Comparison of ENCODE assay signal across 8 mouse cellular contexts in the genomic region with DNA sequence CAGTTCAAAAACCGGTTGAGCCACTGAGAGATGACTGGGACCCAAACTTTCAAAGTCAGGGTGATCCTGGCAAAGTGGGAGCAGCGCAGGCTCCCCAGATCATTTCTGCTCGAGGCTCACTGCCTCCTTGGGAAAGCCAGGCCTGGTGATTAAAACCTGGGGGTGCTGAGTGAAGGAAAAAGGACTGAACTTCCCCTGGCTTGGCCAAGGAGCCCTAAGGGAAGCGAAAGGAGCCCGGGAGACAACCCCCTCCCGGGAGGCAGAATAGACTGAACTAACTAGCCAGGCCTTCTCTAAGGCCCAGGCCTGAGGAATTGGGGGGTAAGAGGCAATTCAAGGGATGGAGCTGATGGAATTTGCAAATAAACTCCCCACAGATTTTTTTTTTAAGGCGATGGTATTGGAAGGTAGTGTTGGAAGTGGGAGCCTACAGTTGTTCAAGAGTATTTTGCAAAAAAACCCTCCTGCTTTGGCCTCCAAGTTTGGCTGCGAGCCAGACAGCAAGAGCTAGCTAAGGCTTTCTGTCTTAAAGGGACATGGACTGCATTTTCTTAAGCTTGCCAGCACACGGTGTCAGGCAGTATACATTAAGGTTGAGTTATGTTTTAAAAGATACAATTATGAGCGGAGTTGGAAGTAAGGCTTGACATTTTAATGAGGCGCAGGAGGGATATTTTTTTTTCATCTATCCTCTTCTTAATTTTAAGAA. TPM values are rescaled to one million over a fixed set of nuclear protein-coding genes. Genes with fewer than 3 reads are reported as not detected.
A peak's percentile ranks its signal among the peaks of the same experiment; 100 is the strongest.
DNase-seq lines count a peak whose midpoint lies in the region; ATAC-seq and TF ChIP-seq lines count a peak whose summit lies in the region.

No protein-coding gene starts in this region.

- peaks cover 16% of the 10 kb centered on the region for H3K36me3 ChIP-seq in limb, embryonic 13.5 days
- H3K36me3 ChIP-seq in intestine, postnatal 0 days (ENCODE audit: control insufficient read depth, insufficient read depth): no peaks in the 10 kb centered on the region

- intact Hi-C loops in gastrocnemius, postnatal 36 days (cut with DNase I): no loop called here

- peaks cover 38% of the 10 kb centered on the region for H3K4me1 ChIP-seq in limb, embryonic 13.5 days
- H3K4me1 ChIP-seq in intestine, postnatal 0 days (replicated peaks; ENCODE audit: control insufficient read depth, insufficient read depth, low read length): no peaks in the 10 kb centered on the region

- peak overlapping the region; percentile 73 for H3K4me3 ChIP-seq in limb, embryonic 13.5 days
- H3K4me3 ChIP-seq in intestine, postnatal 0 days (ENCODE audit: low read depth, low read length): no peak overlapping the region

- H3K27me3 ChIP-seq in limb, embryonic 13.5 days: peaks cover 27% of the 10 kb centered on the region
- H3K27me3 ChIP-seq in intestine, postnatal 0 days (replicated peaks; ENCODE audit: control insufficient read depth, insufficient read depth, low read length): peaks cover 57% of the 10 kb centered on the region

- H3K9ac ChIP-seq in limb, embryonic 13.5 days: peak overlapping the region; percentile 98
- no peak overlapping the region for H3K9ac ChIP-seq in intestine, postnatal 0 days (ENCODE audit: low read depth, low read length)

- ATAC-seq in cerebellum, adult (ENCODE audit: insufficient number of reproducible peaks, low FRiP score, low TSS enrichment): no peak
- no peak for ATAC-seq in limb, embryonic 13.5 days (ENCODE audit: low FRiP score, low read depth)
- ATAC-seq in CD4-positive, CD25-positive, alpha-beta regulatory T cell, adult 4 months: no peak
- no peak for ATAC-seq in intestine, postnatal 0 days

- no peaks in the 10 kb centered on the region for H3K9me3 ChIP-seq in limb, embryonic 13.5 days
- H3K9me3 ChIP-seq in intestine, postnatal 0 days (ENCODE audit: control insufficient read depth): no peaks in the 10 kb centered on the region

- TF ChIP-seq CTCF in intestine, postnatal 0 days (IDR thresholded peaks at IDR 0.05; ENCODE audit: low read depth): no peak

- DNase-seq in cerebellum, adult 11 months: peak; percentile 43
- peak; percentile 77 to 80 for DNase-seq in cerebellum, postnatal 10 days
- peak; percentile 28 to 56 for DNase-seq in gastrocnemius, postnatal 36 days
- no peak for DNase-seq in T-cell, adult 2 months (ENCODE audit: low spot score)

- peak overlapping the region; percentile 99; the same call in 1 of the 2 replicates for H3K27ac ChIP-seq in limb, embryonic 13.5 days
- H3K27ac ChIP-seq in intestine, postnatal 0 days (ENCODE audit: low read depth, low read length): no peak overlapping the region

- H3K4me2 ChIP-seq in limb, embryonic 13.5 days (replicated peaks): peak overlapping the region; percentile 80
- H3K4me2 ChIP-seq in intestine, postnatal 0 days (replicated peaks; ENCODE audit: low read depth): no peak overlapping the region

- WGBS in limb, embryonic 13.5 days: 32% methylated on average over 11 of the region's 11 CpGs
- WGBS in intestine, postnatal 0 days: 41% methylated on average over 11 of the region's 11 CpGs

RNA-seq across cellular contexts. Expression of gene Ebf1, which starts 5.1 kb away (rescaled TPM):
- 10 to 100 TPM in 1 of 2 experiments, 1 to 10 TPM in 1; 9.5 to 10.0 TPM for total RNA-seq in gastrocnemius, postnatal 36 days (2021)
- 103 and 126 TPM in 2 replicates for polyA plus RNA-seq in limb, embryonic 13.5 days (2015; fragmentation: Nextera tagmentation; extraction: Ambion mirVana)
- polyA plus RNA-seq in CD4-positive, CD25-positive, alpha-beta regulatory T cell, adult 4 months (2017; shearing (Covaris generic)): 1 to 10 TPM in 1 of 2 experiments, under 1 TPM in 1; 0.30 to 3.9 TPM
- 4.0 and 4.3 TPM in 2 replicates for polyA plus RNA-seq in intestine, postnatal 0 days (2015; fragmentation: Nextera tagmentation; extraction: Ambion mirVana)

Comparison
In these comparisons a context has a peak if more than half of its experiments do, and no peak if none do; other contexts are left out.
1. RNA of gene Ebf1, which starts 5.1 kb away (polyA plus RNA-seq): 103 to 126 TPM in limb, embryonic 13.5 days; 4.0 to 4.3 TPM in intestine, postnatal 0 days and 0.30 to 3.9 TPM in CD4-positive, CD25-positive, alpha-beta regulatory T cell, adult 4 months; every median in the first group is over 10 times any median in the second.